Mouse (Mus musculus): ENCODE results near the gene Klhl10.

- TF ChIP-seq CTCF (IDR thresholded peaks at IDR 0.05) (no peak), POLR2A (IDR thresholded peaks at IDR 0.05; ENCODE audit: insufficient read depth, low read depth, low read length) (no peak)
Measured at GRCm38 (mm10) chr11:100476281-100476680, 34.6 kb downstream of the Klhl10 start.

Measured in heart, adult 2 months (tissue).